Mouse (Mus musculus) neural tube, embryonic 12.5 days (tissue): ENCODE data around the gene Kxd1. TPM values are rescaled to one million over a fixed set of nuclear protein-coding genes. Genes with fewer than 3 reads are reported as not detected.

Experiments
- ATAC-seq: fragments of 200-750 bp; cut with Nextera tagmentation; 2 replicates; pipeline ENCODE4 v1.8.0; 2017; ENCODE audit warnings: low read depth, mild to moderate bottlenecking, moderate TSS enrichment, moderate library complexity; ENCODE audit not compliant: low FRiP score
- H3K27ac ChIP-seq: fragments of 300-500 bp; sonication (generic); 2 replicates; pipeline ENCODE4 v1.5.1; 2016
- H3K27me3 ChIP-seq: fragments of 300-500 bp; sonication (generic); replicated peaks from 2 replicates; pipeline ENCODE4 v1.6.1; 2016; ENCODE audit warnings: mild to moderate bottlenecking
- H3K36me3 ChIP-seq: fragments of 300-500 bp; sonication (generic); 2 replicates; pipeline ENCODE4 v1.6.1; 2016; ENCODE audit warnings: mild to moderate bottlenecking
- H3K4me1 ChIP-seq: fragments of 300-500 bp; sonication (generic); 2 replicates; pipeline ENCODE4 v1.6.1; 2016
- H3K4me2 ChIP-seq: fragments of 300-500 bp; sonication (generic); replicated peaks from 2 replicates; pipeline ENCODE4 v1.6.1; 2016; ENCODE audit warnings: mild to moderate bottlenecking
- H3K4me3 ChIP-seq: fragments of 300-500 bp; sonication (generic); 2 replicates; pipeline ENCODE4 v1.5.1; 2016
- H3K9ac ChIP-seq: fragments of 300-500 bp; sonication (generic); 2 replicates; pipeline ENCODE4 v1.6.1; 2016; ENCODE audit warnings: mild to moderate bottlenecking
- H3K9me3 ChIP-seq: fragments of 300-500 bp; sonication (generic); 2 replicates; pipeline ENCODE4 v1.6.1; 2016; ENCODE audit warnings: mild to moderate bottlenecking
- WGBS: fragments of 180-500 bp; shearing (Covaris S2); methylation state at CpG from one replicate; pipeline ENCODE4 v1.1.7; 2016; 5-methylcytosine and 5-hydroxymethylcytosine counted together
- polyA plus RNA-seq: library from polyadenylated mRNA; unstranded; fragments of >200 nt; fragmentation: Nextera tagmentation; extraction: Ambion mirVana; gene quantifications from 2 replicates; pipeline ENCODE4 v1.2.1, GENCODE M21; 2016

Kxd1 gene
- polyA plus RNA-seq, 1 experiment from 2014 or later, result 50.3 TPM

DNA sequence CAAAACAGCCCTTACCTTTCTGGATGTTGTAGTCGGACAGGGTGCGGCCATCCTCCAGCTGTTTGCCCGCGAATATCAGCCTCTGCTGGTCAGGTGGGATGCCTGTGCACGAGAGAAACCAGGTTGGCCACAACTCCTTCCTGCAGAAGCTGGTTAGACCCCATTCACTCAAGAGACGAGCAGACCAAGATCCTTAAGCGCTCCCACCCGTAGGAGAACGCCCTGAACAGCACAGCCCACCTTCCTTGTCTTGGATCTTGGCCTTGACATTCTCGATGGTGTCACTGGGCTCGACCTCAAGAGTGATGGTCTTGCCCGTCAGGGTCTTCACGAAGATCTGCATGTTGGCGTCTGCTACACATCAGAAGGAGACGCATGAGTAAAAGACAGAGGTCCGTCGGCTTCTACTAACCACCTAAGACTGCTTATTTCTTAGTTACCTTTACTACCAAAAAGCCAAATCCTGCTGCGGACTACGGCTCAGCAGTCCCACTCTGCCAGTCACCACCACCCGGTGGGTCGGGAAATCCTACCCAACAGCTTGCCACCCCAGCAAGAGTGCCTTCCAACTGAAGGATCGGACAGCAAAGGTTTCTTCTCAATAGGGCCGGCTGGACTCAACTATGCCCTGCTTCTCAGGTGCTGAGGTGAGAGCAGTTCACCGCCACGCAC is 18.3 kb downstream of the Kxd1 start:
- Histone ChIP-seq H3K9me3 (no peaks in the 10 kb centered on the region), H3K27ac (no peak overlapping the region), H3K4me3 (peak overlapping the region; percentile 98), H3K9ac (peak overlapping the region; percentile 97), H3K36me3 (peaks cover 37% of the 10 kb centered on the region), H3K4me2 (peak overlapping the region; percentile 90), H3K4me1 (peaks cover 40% of the 10 kb centered on the region), H3K27me3 (no peaks in the 10 kb centered on the region)
- no peak for ATAC-seq
- WGBS, result 15% methylated on average over 25 of the region's 25 CpGs

DNA sequence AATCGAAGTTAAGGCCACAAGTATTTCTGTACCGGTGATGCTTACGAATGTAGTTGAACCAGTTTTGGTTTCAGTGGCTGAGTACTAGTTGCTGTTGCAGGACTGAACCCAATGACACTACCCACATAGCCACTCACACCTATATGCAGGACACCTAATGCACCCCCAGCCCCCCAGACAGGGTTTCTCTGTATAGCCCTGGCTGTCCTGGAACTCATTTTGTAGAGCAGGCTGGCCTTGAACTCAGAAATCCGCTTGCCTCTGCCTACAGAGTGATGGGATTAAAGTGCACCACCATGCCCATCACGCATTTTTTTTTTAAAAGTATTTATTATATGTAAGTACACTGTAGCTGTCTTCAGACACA is 20.7 kb downstream of the Kxd1 start:
- peaks cover 22% of the 10 kb centered on the region for H3K27me3 ChIP-seq
- no peak for ATAC-seq

DNA sequence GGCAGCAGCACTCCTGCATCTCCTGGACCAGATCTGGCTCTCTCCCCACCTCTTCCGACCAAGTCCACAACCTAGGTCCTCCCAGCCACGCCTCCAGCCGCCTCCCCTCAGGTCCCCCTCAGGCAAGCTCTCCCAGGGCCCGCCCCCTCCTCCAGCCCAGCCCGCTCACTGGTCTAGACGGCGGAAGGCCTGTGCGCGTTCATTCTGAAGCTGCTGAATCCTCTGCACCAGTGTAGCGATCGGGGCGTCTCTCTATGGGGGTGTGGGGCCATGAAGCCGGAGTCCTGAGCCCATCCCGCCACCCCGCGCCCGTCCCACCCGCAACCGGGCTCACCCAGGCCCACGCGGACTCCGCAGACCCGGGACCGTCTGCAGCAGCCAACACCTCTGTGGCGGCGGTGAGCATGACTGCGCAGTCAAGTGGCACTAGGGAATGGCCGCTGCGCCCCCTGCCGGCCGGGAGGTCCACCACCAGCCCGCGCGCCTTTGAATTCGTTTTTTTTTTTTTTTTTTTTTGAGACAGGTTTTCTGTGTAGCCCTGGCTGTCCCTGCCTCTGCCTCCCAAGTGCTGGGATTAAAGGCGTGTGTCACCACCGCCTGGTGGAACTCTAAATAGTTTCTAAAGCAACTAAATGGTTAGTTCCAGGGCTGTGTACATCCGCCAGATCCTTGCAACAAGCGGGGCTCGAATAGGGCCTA is 21.3 kb downstream of the Kxd1 start, which contains the start of gene Rex1bd:
Gene Rex1bd (minus strand): TSS at position 425 of the 699 bp plus-strand sequence.
- peak within 1 kb of the TSS; percentile 88 for H3K4me2 ChIP-seq
- peak within 1 kb of the TSS; percentile 79 for H3K4me3 ChIP-seq
- H3K9me3 ChIP-seq, result no peaks in the 10 kb centered on the region
- WGBS, result 2% methylated on average over 40 of the region's 40 CpGs
- ATAC-seq, result peak; percentile 81
- H3K36me3 ChIP-seq, result peaks cover 20% of the 10 kb centered on the region
- H3K9ac ChIP-seq, result peak within 1 kb of the TSS; percentile 89
- H3K27ac ChIP-seq, result peak within 1 kb of the TSS; percentile 77; the same call in 1 of the 2 replicates
- H3K4me1 ChIP-seq, result peaks cover 56% of the 10 kb centered on the region
- peaks cover 27% of the 10 kb centered on the region for H3K27me3 ChIP-seq

More for the DNA sequence above, 20.7 kb downstream of the Kxd1 start:
- H3K36me3 ChIP-seq, result peaks cover 20% of the 10 kb centered on the region
- H3K27ac ChIP-seq, result no peak overlapping the region
- no peak overlapping the region for H3K4me3 ChIP-seq
- WGBS, result 61% methylated on average over 5 of the region's 5 CpGs
- H3K4me2 ChIP-seq, result 0 out of 2 replicates have a peak overlapping the region, but pooled peaks have one; percentile 88
- peaks cover 55% of the 10 kb centered on the region for H3K4me1 ChIP-seq
- no peak overlapping the region for H3K9ac ChIP-seq
- H3K9me3 ChIP-seq, result no peaks in the 10 kb centered on the region

DNA sequence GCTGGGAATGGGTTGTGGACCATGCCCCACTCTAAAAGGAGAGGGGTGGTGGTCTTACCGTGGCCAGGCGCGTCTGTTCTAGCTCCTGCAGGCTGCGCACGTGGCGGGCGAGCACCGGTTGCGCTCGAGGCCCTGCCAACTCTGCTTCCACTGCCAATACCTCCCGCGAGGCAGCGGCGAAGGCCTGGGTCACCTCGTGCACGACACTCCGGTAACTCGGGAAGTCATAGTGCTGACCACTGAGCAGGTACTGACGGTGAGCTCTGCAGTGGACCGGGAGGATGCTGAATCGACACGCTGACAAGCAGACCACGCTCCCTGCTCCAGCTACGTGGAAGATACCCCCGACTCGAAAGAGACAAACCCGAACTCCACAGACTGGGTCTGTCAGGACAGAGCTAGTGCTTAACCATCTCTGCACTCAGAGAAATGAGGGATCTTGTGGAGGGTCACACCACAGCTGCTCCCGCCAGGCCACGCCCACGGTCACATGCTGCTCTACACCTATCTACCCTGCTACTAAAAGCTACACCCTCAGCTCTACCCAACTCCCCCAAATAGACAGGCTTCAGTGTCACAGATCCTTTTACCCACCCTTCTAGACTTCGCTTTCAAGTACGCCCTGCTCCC is 21.9 kb downstream of the Kxd1 start:
- 39% methylated on average over 32 of the region's 32 CpGs for WGBS
- Histone ChIP-seq H3K4me3 (peak overlapping the region; percentile 79), H3K27ac (peak overlapping the region; percentile 77; the same call in 1 of the 2 replicates), H3K36me3 (peaks cover 20% of the 10 kb centered on the region), H3K9me3 (no peaks in the 10 kb centered on the region), H3K4me1 (peaks cover 52% of the 10 kb centered on the region), H3K27me3 (peaks cover 34% of the 10 kb centered on the region), H3K9ac (peak overlapping the region; percentile 89), H3K4me2 (peak overlapping the region; percentile 88)
- peak; percentile 27 for ATAC-seq

DNA sequence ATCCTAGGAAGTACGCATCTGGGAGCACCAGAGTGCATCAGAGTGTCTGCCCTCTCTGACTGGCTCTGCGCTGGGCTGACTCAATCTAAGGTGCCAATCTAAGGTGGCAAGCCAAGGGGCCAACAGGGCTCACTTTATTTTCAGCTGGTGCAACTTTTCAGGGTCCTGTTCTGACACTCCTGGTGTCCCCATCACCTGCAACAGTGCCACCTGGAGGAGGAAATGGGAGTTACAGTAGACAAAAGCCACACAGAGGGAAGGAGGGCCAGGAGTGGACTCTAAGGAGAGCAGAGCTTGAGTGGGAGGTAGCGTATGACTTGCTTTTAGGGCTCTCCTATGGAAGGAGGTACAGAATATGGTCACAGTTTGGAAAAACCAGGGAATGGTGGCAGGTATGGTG is 22.9 kb downstream of the Kxd1 start:
- H3K27me3 ChIP-seq, result peaks cover 44% of the 10 kb centered on the region
- H3K36me3 ChIP-seq, result peaks cover 20% of the 10 kb centered on the region
- ATAC-seq, result no peak
- peaks cover 52% of the 10 kb centered on the region for H3K4me1 ChIP-seq
- no peak overlapping the region for H3K4me3 ChIP-seq
- no peaks in the 10 kb centered on the region for H3K9me3 ChIP-seq
- H3K9ac ChIP-seq, result no peak overlapping the region
- no peak overlapping the region for H3K27ac ChIP-seq
- peak overlapping the region; percentile 88; the same call in 1 of the 2 replicates for H3K4me2 ChIP-seq
- 75% methylated on average over 3 of the region's 3 CpGs for WGBS

DNA sequence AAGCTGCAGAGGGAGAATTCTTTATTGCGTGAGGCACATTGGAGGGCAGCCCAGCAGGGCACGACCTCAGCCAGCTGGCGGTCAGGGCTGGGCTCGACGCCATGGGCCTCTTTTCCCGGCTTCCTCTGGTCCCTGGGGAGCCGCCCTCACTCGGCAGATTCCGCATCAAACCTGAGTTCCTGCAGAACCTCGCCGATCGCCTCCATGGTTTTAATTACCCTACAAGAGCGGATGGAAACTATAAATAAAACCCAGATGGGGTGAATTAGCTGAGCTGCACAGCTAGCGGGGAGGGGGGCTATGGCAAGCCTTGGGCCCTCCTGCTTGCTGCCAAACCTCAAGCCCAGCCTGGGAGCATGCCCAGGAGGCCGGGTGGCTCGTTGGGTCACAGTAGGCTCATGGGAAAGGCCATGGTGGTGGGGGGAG is 23.5 kb downstream of the Kxd1 start:
- peaks cover 50% of the 10 kb centered on the region for H3K4me1 ChIP-seq

DNA sequence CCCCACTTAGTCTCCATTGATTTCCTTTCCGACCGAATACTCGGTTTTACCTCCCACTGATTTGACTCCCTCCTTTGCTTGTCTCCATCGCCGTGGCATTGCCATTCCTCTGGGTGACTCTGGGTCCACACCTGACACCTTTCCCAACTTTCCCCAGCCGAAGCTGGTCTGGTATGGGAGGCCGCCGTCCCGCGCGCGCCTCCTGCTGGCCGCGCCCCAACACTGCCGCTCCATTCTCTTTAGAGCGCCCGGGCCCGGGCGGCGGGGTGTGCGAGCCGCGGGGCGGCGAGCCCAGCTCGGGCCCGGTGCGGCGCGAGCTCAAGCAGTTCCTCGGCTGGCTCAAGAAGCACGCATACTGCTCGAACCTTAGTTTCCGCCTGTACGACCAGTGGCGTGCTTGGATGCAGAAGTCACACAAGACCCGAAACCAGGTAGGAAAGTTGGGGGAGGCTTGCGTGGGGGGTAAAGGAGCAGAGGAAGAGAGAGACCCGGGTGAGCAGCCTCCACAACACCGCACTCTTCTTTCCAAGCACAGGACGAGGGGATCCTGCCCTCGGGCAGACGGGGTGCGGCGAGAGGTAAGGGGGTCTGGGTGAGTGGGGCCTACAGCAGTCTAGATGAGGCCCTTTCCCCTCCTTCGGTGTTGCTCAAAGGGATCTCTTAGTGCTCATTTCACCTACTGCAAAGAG is 24.6 kb downstream of the Kxd1 start:
- WGBS, result 11% methylated on average over 46 of the region's 46 CpGs
- Histone ChIP-seq H3K4me1 (peaks cover 41% of the 10 kb centered on the region), H3K27ac (no peak overlapping the region), H3K4me2 (peak overlapping the region; percentile 20), H3K9me3 (no peaks in the 10 kb centered on the region), H3K9ac (0 out of 2 replicates have a peak overlapping the region, but pooled peaks have one; percentile 29), H3K36me3 (peaks cover 13% of the 10 kb centered on the region), H3K4me3 (no peak overlapping the region), H3K27me3 (peaks cover 60% of the 10 kb centered on the region)
- no peak for ATAC-seq

More for the DNA sequence above, 23.5 kb downstream of the Kxd1 start:
- Histone ChIP-seq H3K4me2 (0 out of 2 replicates have a peak overlapping the region, but pooled peaks have one; percentile 5), H3K27me3 (peaks cover 49% of the 10 kb centered on the region), H3K36me3 (peaks cover 20% of the 10 kb centered on the region), H3K27ac (no peak overlapping the region), H3K4me3 (no peak overlapping the region), H3K9ac (no peak overlapping the region), H3K9me3 (no peaks in the 10 kb centered on the region)
- 47% methylated on average over 16 of the region's 16 CpGs for WGBS
- no peak for ATAC-seq

DNA sequence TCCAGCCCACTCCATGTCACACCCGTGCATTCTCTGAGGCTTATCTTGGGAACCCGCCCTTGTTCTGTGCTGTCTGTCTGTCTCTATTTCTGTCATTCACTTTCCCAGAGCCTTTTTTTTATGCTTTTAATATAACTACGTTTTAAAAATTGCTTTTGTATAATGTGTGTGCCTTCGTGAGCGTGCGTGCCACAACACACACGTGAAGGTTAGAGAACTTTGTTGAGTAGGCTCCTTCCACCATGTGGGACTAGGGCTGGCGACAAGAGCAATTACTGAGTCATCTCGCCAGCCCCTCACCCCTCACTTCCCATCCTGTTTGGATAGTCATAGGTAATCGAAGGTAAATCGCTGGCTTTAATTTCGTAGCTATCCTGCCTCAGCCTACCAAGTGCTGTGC is 25.2 kb downstream of the Kxd1 start:
- Histone ChIP-seq H3K9ac (0 out of 2 replicates have a peak overlapping the region, but pooled peaks have one; percentile 26), H3K9me3 (no peaks in the 10 kb centered on the region), H3K27ac (no peak overlapping the region), H3K4me2 (peak overlapping the region; percentile 33), H3K4me1 (peaks cover 41% of the 10 kb centered on the region), H3K4me3 (no peak overlapping the region), H3K27me3 (peaks cover 66% of the 10 kb centered on the region), H3K36me3 (peaks cover 7% of the 10 kb centered on the region)
- WGBS, result 28% methylated on average over 12 of the region's 12 CpGs
- no peak for ATAC-seq

DNA sequence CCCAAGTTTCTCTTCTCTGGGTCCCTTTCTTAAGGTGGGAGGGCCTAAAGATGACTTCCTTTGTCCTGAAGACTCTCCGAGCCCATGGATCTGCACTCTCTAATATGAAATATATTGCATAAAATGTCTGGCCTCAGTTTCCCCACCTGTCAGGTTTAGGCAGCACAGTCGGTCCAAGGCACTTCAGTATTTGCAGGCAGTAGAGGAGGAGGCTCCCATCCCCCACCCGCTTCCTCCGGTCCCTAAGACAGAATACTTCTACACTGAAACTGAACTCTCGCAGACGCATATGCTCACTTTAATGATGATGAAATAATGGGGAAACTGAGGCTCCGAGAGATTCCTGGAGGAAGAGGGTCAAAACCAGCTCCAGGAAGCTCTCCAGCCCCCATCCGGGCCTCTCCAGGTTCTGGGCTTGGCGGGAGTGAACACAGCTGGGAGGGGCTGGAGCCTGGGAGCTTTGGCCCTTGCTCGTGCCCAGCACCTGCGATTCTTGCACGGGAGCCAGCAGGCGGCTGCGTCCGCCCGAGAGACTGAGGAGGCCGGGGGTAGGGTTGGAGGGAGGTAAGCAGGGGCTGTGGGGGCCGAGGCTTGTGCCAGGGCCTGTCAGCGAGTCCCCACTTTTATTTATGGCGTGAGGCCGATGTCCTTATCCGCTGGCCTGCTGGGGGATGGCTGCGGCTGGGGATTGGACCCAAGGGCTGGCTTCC is 25.8 kb downstream of the Kxd1 start:
- Histone ChIP-seq H3K9me3 (no peaks in the 10 kb centered on the region), H3K4me2 (peak overlapping the region; percentile 33), H3K36me3 (peaks cover 2% of the 10 kb centered on the region; the same call in 1 of the 2 replicates), H3K4me3 (no peak overlapping the region), H3K4me1 (peaks cover 39% of the 10 kb centered on the region), H3K27me3 (peaks cover 71% of the 10 kb centered on the region), H3K27ac (no peak overlapping the region), H3K9ac (0 out of 2 replicates have a peak overlapping the region, but pooled peaks have one; percentile 26)
- whole genome bisulfite sequencing, result 8% methylated on average over 23 of the region's 23 CpGs
- ATAC-seq, result no peak

DNA sequence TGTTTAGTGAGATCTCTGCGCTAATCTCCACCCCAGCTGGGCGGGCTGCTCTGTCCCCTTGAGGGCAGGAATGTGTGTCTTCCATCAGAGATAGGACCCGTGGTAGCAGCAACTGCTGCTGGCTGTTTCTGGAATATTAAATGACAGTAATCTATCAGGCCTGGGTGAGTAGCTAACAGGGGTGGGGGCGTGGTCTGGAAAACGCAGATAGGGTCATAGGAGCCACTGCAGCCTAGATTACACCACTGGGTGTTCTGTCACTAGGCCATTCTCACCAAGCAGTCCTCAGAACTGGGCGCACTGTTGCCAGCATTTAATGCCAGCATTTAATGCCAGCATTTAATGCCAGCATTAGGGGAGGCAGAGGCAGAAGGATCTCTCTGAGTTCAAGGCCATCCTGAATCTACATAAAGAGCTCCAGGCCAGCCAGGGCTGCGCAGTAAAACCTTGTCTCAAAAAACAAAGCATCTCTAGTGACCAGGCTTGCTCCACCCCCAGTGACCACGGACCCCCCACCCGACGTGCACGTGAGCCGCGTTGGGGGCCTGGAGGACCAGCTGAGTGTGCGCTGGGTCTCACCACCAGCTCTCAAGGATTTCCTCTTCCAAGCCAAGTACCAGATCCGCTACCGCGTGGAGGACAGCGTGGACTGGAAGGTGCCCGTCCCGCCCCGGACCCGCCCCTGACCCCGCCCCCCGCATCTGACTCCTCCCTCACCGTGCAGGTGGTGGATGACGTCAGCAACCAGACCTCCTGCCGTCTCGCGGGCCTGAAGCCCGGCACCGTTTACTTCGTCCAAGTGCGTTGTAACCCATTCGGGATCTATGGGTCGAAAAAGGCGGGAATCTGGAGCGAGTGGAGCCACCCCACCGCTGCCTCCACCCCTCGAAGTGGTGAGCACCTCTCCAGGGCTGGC is 27.1 kb downstream of the Kxd1 start:
- peak overlapping the region; percentile 32 for H3K4me2 ChIP-seq
- H3K9ac ChIP-seq, result no peak overlapping the region
- no peak overlapping the region for H3K4me3 ChIP-seq
- no peak for ATAC-seq
- WGBS, result 8% methylated on average over 39 of the region's 39 CpGs
- no peaks in the 10 kb centered on the region for H3K36me3 ChIP-seq
- H3K27ac ChIP-seq, result no peak overlapping the region
- H3K27me3 ChIP-seq, result peaks cover 85% of the 10 kb centered on the region
- no peaks in the 10 kb centered on the region for H3K9me3 ChIP-seq
- H3K4me1 ChIP-seq, result peaks cover 31% of the 10 kb centered on the region
